Mouse (Mus musculus) gastrocnemius, postnatal 36 days (tissue): ENCODE results near the gene Tmtc1. TPM values are rescaled to one million over a fixed set of nuclear protein-coding genes. Genes with fewer than 3 reads are reported as not detected.

Experiments
- DNase-seq, 2 experiments: peaks; one replicate each; pipeline ENCODE4 v3.0.0; 2022
- intact Hi-C: fragments of 180-260 bp; cut with DNase I; formaldehyde crosslinking; loops from one replicate; pipeline ENCODE4 v1.15.1; 2025
- total RNA-seq, 2 experiments: library from RNA; stranded (reverse); gene quantifications; 2 replicates each; pipeline ENCODE4 v1.2.3; 2021

Gene Tmtc1
- total RNA-seq, 2 experiments from 2014 or later = 51.0 to 60.8 TPM

- intact Hi-C loops = no loop called here
Measured at GRCm38 (mm10) chr6:148199729-148200128, 244.5 kb downstream of the Tmtc1 start.

DNA sequence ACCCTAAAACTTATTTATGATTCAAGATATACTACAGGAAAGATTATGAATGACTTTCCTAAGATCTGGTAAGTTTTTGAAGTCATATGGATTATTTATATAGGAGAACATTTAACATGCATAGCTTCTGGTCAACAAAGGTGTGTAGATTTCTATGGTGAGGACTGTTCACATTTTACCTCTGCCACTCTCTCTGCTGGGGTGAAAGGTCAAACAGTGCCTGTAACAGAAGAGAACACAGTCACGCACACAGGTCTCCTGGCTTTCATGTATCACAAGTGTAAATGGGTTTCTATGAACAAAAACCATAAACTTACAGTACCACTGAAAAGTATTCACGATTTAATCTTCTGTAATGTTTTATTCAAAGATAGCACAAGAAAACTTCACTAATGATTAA is 245.0 kb downstream of the Tmtc1 start:
- intact Hi-C loops = no loop called here

More at GRCm38 (mm10) chr6:148199729-148200128, 244.5 kb downstream of the Tmtc1 start:
- no peak for DNase-seq

DNA sequence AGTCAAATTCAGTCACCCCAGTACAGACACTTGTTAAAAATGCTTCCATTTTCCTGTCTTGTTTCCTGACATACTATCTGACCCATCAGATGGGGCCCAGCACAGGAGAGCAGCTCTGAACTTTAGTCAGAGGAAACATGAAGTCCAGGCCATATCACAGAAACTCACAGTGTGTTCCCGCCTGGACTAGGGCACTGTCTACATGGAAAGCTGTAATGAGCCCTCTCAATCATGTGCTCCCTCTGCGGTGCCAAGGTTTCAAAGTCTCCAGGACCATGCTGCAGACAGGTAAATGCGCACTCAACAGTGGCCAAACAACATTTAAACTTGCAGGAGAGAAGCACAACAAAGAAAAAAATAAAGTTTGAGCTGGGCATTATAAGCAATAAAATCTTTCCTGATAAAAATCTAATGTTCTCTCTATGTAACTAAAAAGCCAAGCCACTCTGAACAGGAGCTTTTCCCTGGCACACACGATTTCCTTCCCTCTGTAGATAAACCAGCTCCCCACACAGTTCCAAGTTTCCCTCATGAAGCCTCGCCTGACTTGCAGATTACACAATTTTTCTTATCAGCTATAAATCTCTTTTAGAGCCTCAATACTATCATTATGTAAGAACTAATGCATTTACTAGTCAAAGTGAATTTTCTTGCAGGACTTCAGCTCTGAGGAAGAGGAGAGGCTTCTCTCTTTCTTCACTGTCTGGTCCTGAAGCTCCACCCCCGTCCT is 250.1 kb downstream of the Tmtc1 start:
- intact Hi-C loops = no loop called here
- DNase-seq = no peak

More for the DNA sequence above, 245.0 kb downstream of the Tmtc1 start:
- no peak for DNase-seq

DNA sequence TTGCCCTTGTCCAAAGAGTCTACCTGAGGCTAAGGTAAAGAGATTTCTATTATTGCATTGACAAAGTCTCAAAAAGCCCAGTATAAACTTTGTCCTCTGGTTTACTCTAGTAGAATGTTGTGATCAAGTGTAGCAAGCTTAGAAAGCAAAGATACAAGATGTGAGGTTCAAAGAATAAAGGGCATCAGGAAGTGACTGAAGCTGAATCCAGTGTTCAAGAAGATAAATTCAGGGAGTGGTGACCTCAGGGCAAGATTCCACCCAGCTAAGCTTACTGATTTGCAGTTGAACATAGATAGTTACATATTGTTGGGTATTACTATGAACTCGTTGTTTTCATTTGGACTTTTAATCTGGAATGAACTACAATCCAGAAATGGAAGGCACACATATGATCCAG is 258.5 kb downstream of the Tmtc1 start:
- DNase-seq = no peak
- intact Hi-C loops = no loop called here

Other genes starting within 250 kb of the Tmtc1 start
- 10 to 100 TPM; 60.7 to 68.4 TPM for gene Ergic2, start 232.0 kb downstream of the Tmtc1 start, total RNA-seq